Mouse (Mus musculus) intestine, embryonic 16.5 days (tissue): ENCODE measurements at regions not wholly inside any gene's neighbourhood (a gene's known extent, or its start where the extent isn't known, plus 50 kb on each side); places are given as distances from the start of the nearest gene placed in this dataset.

Experiments used
- ATAC-seq: fragments of 200-750 bp; cut with Nextera tagmentation; 2 replicates; pipeline ENCODE4 v1.8.0; 2017; ENCODE audit warnings: moderate TSS enrichment, moderate library complexity
- H3K27ac ChIP-seq: fragments of 300-500 bp; sonication (generic); 2 replicates; pipeline ENCODE4 v1.5.1; 2014; ENCODE audit warnings: mild to moderate bottlenecking, low read length
- H3K27me3 ChIP-seq: fragments of 300-500 bp; sonication (generic); replicated peaks from 2 replicates; pipeline ENCODE4 v1.6.1; 2014; ENCODE audit warnings: low read length, control low read depth, mixed read lengths; ENCODE audit not compliant: control insufficient read depth, insufficient read depth
- H3K36me3 ChIP-seq: fragments of 300-500 bp; sonication (generic); 2 replicates; pipeline ENCODE4 v1.6.1; 2014; ENCODE audit warnings: low read length, control low read depth; ENCODE audit not compliant: control insufficient read depth, insufficient read depth
- H3K4me1 ChIP-seq: fragments of 300-500 bp; sonication (generic); 2 replicates; pipeline ENCODE4 v1.6.1; 2014; ENCODE audit warnings: low read length, control low read depth, mixed read lengths; ENCODE audit not compliant: control insufficient read depth, insufficient read depth
- H3K4me2 ChIP-seq: fragments of 300-500 bp; sonication (generic); 2 replicates; pipeline ENCODE4 v1.6.1; 2014; ENCODE audit warnings: low read depth, low read length, control low read depth
- H3K4me3 ChIP-seq: fragments of 300-500 bp; sonication (generic); 2 replicates; pipeline ENCODE4 v1.5.1; 2014; ENCODE audit warnings: mild to moderate bottlenecking, low read length
- H3K9ac ChIP-seq: fragments of 300-500 bp; sonication (generic); 2 replicates; pipeline ENCODE4 v1.6.1; 2014; ENCODE audit warnings: low read depth, low read length
- H3K9me3 ChIP-seq: fragments of 300-500 bp; sonication (generic); 2 replicates; pipeline ENCODE4 v1.6.1; 2016; ENCODE audit warnings: low read length, control low read depth; ENCODE audit not compliant: control insufficient read depth
- WGBS: fragments of 180-500 bp; shearing (Covaris S2); extraction: QIAGEN DNeasy Blood & Tissue Kit; methylation state at CpG from one replicate; pipeline ENCODE4 v1.1.7; 2014; 5-methylcytosine and 5-hydroxymethylcytosine counted together

- no peak overlapping the region for H3K9ac ChIP-seq
- H3K4me2 ChIP-seq: no peak overlapping the region
- H3K4me1 ChIP-seq: no peaks in the 10 kb centered on the region
- H3K27ac ChIP-seq: no peak overlapping the region
- H3K27me3 ChIP-seq: no peaks in the 10 kb centered on the region
- H3K9me3 ChIP-seq: no peaks in the 10 kb centered on the region
- no peak for ATAC-seq
- H3K36me3 ChIP-seq: no peaks in the 10 kb centered on the region
- 87% methylated on average over 10 of the region's 10 CpGs for WGBS
- H3K4me3 ChIP-seq: no peak overlapping the region
Observed at GRCm38 (mm10) chr10:106006861-106007260, 165.7 kb upstream of the Mettl25 start.

GRCm38 (mm10) chr10:106006061-106006460 lies 164.9 kb upstream of the Mettl25 start:
- H3K36me3 ChIP-seq: no peaks in the 10 kb centered on the region
- no peak overlapping the region for H3K4me3 ChIP-seq
- no peak overlapping the region for H3K4me2 ChIP-seq
- ATAC-seq: no peak
- no peaks in the 10 kb centered on the region for H3K9me3 ChIP-seq
- no peak overlapping the region for H3K27ac ChIP-seq
- H3K27me3 ChIP-seq: no peaks in the 10 kb centered on the region
- no peak overlapping the region for H3K9ac ChIP-seq
- no peaks in the 10 kb centered on the region for H3K4me1 ChIP-seq

- Histone ChIP-seq H3K27ac (no peak overlapping the region), H3K4me1 (no peaks in the 10 kb centered on the region), H3K4me2 (no peak overlapping the region), H3K9ac (no peak overlapping the region), H3K4me3 (no peak overlapping the region), H3K36me3 (no peaks in the 10 kb centered on the region), H3K27me3 (no peaks in the 10 kb centered on the region), H3K9me3 (no peaks in the 10 kb centered on the region)
- no peak for ATAC-seq
- WGBS: 69% methylated on average over 3 of the region's 3 CpGs
Observed at GRCm38 (mm10) chr10:105957468-105957867, 116.3 kb upstream of the Mettl25 start.

GRCm38 (mm10) chr10:105933309-105933708 lies 92.1 kb upstream of the Mettl25 start:
- Histone ChIP-seq H3K27ac (no peak overlapping the region), H3K9ac (no peak overlapping the region), H3K4me1 (no peaks in the 10 kb centered on the region), H3K27me3 (no peaks in the 10 kb centered on the region), H3K36me3 (no peaks in the 10 kb centered on the region), H3K4me2 (no peak overlapping the region), H3K9me3 (no peaks in the 10 kb centered on the region), H3K4me3 (no peak overlapping the region)
- 93% methylated on average over 5 of the region's 5 CpGs for WGBS
- ATAC-seq: no peak

GRCm38 (mm10) chr10:105932786-105933185 lies 91.6 kb upstream of the Mettl25 start:
- no peaks in the 10 kb centered on the region for H3K36me3 ChIP-seq
- no peak overlapping the region for H3K4me2 ChIP-seq
- no peak overlapping the region for H3K9ac ChIP-seq
- H3K9me3 ChIP-seq: no peaks in the 10 kb centered on the region
- WGBS: 39% methylated on average over 1 of the region's 1 CpGs
- H3K4me1 ChIP-seq: no peaks in the 10 kb centered on the region
- no peak overlapping the region for H3K27ac ChIP-seq
- ATAC-seq: no peak
- H3K27me3 ChIP-seq: no peaks in the 10 kb centered on the region
- H3K4me3 ChIP-seq: no peak overlapping the region

GRCm38 (mm10) chr10:105927596-105927995 lies 86.4 kb upstream of the Mettl25 start:
- Histone ChIP-seq H3K27ac (no peak overlapping the region), H3K4me2 (no peak overlapping the region), H3K4me1 (no peaks in the 10 kb centered on the region), H3K4me3 (no peak overlapping the region), H3K36me3 (no peaks in the 10 kb centered on the region), H3K9me3 (no peaks in the 10 kb centered on the region), H3K9ac (no peak overlapping the region), H3K27me3 (no peaks in the 10 kb centered on the region)
- 81% methylated on average over 3 of the region's 3 CpGs for WGBS
- ATAC-seq: no peak

GRCm38 (mm10) chr10:105926912-105927238 lies 85.7 kb upstream of the Mettl25 start:
- Histone ChIP-seq H3K4me3 (no peak overlapping the region), H3K36me3 (no peaks in the 10 kb centered on the region), H3K4me1 (no peaks in the 10 kb centered on the region), H3K4me2 (no peak overlapping the region), H3K27me3 (no peaks in the 10 kb centered on the region), H3K9ac (no peak overlapping the region), H3K27ac (no peak overlapping the region), H3K9me3 (no peaks in the 10 kb centered on the region)
- WGBS: 68% methylated on average over 4 of the region's 4 CpGs
- ATAC-seq: no peak

- Histone ChIP-seq H3K4me2 (no peak overlapping the region), H3K27ac (no peak overlapping the region), H3K9ac (no peak overlapping the region), H3K9me3 (no peaks in the 10 kb centered on the region), H3K4me1 (no peaks in the 10 kb centered on the region), H3K4me3 (no peak overlapping the region), H3K27me3 (no peaks in the 10 kb centered on the region), H3K36me3 (no peaks in the 10 kb centered on the region)
- 90% methylated on average over 5 of the region's 5 CpGs for WGBS
- ATAC-seq: no peak
Observed at GRCm38 (mm10) chr10:105926229-105926911, 85.2 kb upstream of the Mettl25 start.

GRCm38 (mm10) chr10:105899677-105900076 lies 58.5 kb upstream of the Mettl25 start:
- H3K4me3 ChIP-seq: no peak overlapping the region
- WGBS: 63% methylated on average over 1 of the region's 1 CpGs
- H3K27me3 ChIP-seq: no peaks in the 10 kb centered on the region
- H3K4me2 ChIP-seq: no peak overlapping the region
- H3K27ac ChIP-seq: no peak overlapping the region
- H3K4me1 ChIP-seq: no peaks in the 10 kb centered on the region
- H3K9ac ChIP-seq: no peak overlapping the region
- no peak for ATAC-seq
- H3K9me3 ChIP-seq: no peaks in the 10 kb centered on the region
- no peaks in the 10 kb centered on the region for H3K36me3 ChIP-seq

- Histone ChIP-seq H3K27me3 (no peaks in the 10 kb centered on the region), H3K4me2 (no peak overlapping the region), H3K9me3 (no peaks in the 10 kb centered on the region), H3K4me1 (no peaks in the 10 kb centered on the region), H3K4me3 (no peak overlapping the region), H3K27ac (no peak overlapping the region), H3K36me3 (no peaks in the 10 kb centered on the region), H3K9ac (no peak overlapping the region)
- ATAC-seq: no peak
- WGBS: 77% methylated on average over 4 of the region's 4 CpGs
Observed at GRCm38 (mm10) chr10:105899225-105899624, 58.0 kb upstream of the Mettl25 start.
